Mouse (Mus musculus) lung, postnatal 0 days (tissue): ENCODE measurements at regions not wholly inside any gene's neighbourhood (a gene's known extent, or its start where the extent isn't known, plus 50 kb on each side); places are given as distances from the start of the nearest gene placed in this dataset.

Experiments
- CTCF ChIP-seq: IDR thresholded peaks from 2 replicates; pipeline ENCODE4 v1.5.1; 2016; ENCODE audit warnings: antibody characterized with exemption, mild to moderate bottlenecking
- EP300 ChIP-seq: IDR thresholded peaks from 2 replicates; pipeline ENCODE4 v1.6.1; 2016; ENCODE audit warnings: antibody characterized with exemption, mild to moderate bottlenecking, control low read depth

GRCm38 (mm10) chr15:14696481-14696880 is 1523.0 kb upstream of the Cdh6 start:
- no peak for TF ChIP-seq CTCF
- no peak for TF ChIP-seq EP300
